Mouse (Mus musculus) cortical plate, adult 2 months (tissue): ENCODE data around the gene Fam89a.
A peak's percentile ranks its signal among the peaks of the same experiment; 100 is the strongest.

Source experiments
- CTCF ChIP-seq: fragments of 200-500 bp; IDR thresholded peaks from 2 replicates; pipeline ENCODE4 v1.5.1; 2011; ENCODE audit warnings: mild to moderate bottlenecking, control low read depth, low read length; ENCODE audit not compliant: insufficient read depth; ENCODE audit errors: extremely low read depth
- POLR2A ChIP-seq: fragments of 200-500 bp; IDR thresholded peaks from 2 replicates; pipeline ENCODE4 v1.6.1; 2011; ENCODE audit warnings: mild to moderate bottlenecking, low read length, control low read depth; ENCODE audit not compliant: insufficient read depth; ENCODE audit errors: extremely low read depth

- peak; percentile 60; the same call in 1 of the 2 replicates for TF ChIP-seq POLR2A
- no peak for TF ChIP-seq CTCF
These were observed 29.6 kb downstream of the Fam89a start, which contains the start of the genes Ttc13 and Arv1 for GRCm38 (mm10) chr8:124721862-124722515.
